Mouse (Mus musculus) midbrain, embryonic 12.5 days (tissue): ENCODE measurements around the gene Sox18. TPM values are rescaled to one million over a fixed set of nuclear protein-coding genes. Genes with fewer than 3 reads are reported as not detected.

ENCODE experiments used
- ATAC-seq: fragments of 200-750 bp; cut with Nextera tagmentation; 2 replicates; pipeline ENCODE4 v1.8.0; 2017; ENCODE audit warnings: low read depth, moderate TSS enrichment, moderate library complexity; ENCODE audit not compliant: low FRiP score
- H3K27ac ChIP-seq: fragments of 300-500 bp; sonication (generic); replicated peaks from 2 replicates; pipeline ENCODE4 v1.5.1; 2016; ENCODE audit warnings: mild to moderate bottlenecking
- H3K27me3 ChIP-seq: fragments of 300-500 bp; sonication (generic); 2 replicates; pipeline ENCODE4 v1.6.1; 2016; ENCODE audit warnings: mild to moderate bottlenecking
- H3K36me3 ChIP-seq: fragments of 300-500 bp; sonication (generic); 2 replicates; pipeline ENCODE4 v1.6.1; 2016
- H3K4me1 ChIP-seq: fragments of 300-500 bp; sonication (generic); 2 replicates; pipeline ENCODE4 v1.6.1; 2016
- H3K4me2 ChIP-seq: fragments of 300-500 bp; sonication (generic); replicated peaks from 2 replicates; pipeline ENCODE4 v1.6.1; 2016; ENCODE audit warnings: mild to moderate bottlenecking, moderate library complexity
- H3K4me3 ChIP-seq: fragments of 300-500 bp; sonication (generic); 2 replicates; pipeline ENCODE4 v1.5.1; 2016; ENCODE audit warnings: mild to moderate bottlenecking
- H3K9ac ChIP-seq: fragments of 300-500 bp; sonication (generic); replicated peaks from 2 replicates; pipeline ENCODE4 v1.6.1; 2016; ENCODE audit warnings: mild to moderate bottlenecking, moderate library complexity
- H3K9me3 ChIP-seq: fragments of 300-500 bp; sonication (generic); 2 replicates; pipeline ENCODE4 v1.6.1; 2016; ENCODE audit warnings: mild to moderate bottlenecking
- WGBS: fragments of 180-500 bp; shearing (Covaris S2); methylation state at CpG from one replicate; pipeline ENCODE4 v1.1.7; 2016; 5-methylcytosine and 5-hydroxymethylcytosine counted together
- polyA plus RNA-seq: library from polyadenylated mRNA; unstranded; fragments of >200 nt; fragmentation: Nextera tagmentation; extraction: Ambion mirVana; gene quantifications from 2 replicates; pipeline ENCODE4 v1.2.1, GENCODE M21; 2016

Gene Sox18
- polyA plus RNA-seq, 1 experiment from 2014 or later = 19.3 TPM

GRCm38 (mm10) chr2:181679951-181680715, 8.7 kb upstream of the Sox18 start, which contains the start of gene Tcea2:
Gene Tcea2, plus strand, starts transcription at chr2:181680310.
- Histone ChIP-seq H3K27me3 (peaks cover 4% of the 10 kb centered on the region; the same call in 1 of the 2 replicates), H3K4me3 (peak within 1 kb of the TSS; percentile 67), H3K36me3 (no peaks in the 10 kb centered on the region), H3K9ac (peak within 1 kb of the TSS; percentile 83), H3K27ac (peak within 1 kb of the TSS; percentile 42), H3K9me3 (no peaks in the 10 kb centered on the region), H3K4me1 (peaks cover 29% of the 10 kb centered on the region), H3K4me2 (peak within 1 kb of the TSS; percentile 71)
- WGBS = under 1% methylated on average over 64 of the region's 69 CpGs
- peak; percentile 68 for ATAC-seq

DNA sequence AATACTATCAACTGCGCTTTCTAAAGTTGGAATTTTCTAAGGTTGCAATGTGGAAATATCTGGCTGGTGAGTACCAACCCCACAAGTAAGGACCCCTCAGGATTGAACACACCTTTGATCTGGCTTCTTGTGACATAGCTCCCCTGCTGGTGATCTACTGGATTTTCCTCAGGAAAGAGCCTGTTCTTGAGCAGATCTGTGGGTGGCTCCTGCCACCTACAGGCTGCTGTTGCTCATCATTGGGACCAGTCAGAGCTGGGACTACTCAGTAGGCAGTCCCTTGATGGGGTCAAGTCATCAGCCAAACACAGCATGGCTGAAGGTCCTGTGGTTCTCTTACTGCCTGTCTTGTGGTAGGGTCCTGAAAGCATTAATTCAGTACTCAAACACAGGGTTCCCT, 7.3 kb upstream of the Sox18 start:
- peaks cover 33% of the 10 kb centered on the region for H3K4me1 ChIP-seq
- H3K9ac ChIP-seq = no peak overlapping the region
- H3K27ac ChIP-seq = no peak overlapping the region
- no peak overlapping the region for H3K4me2 ChIP-seq
- ATAC-seq = peak; percentile 49
- no peak overlapping the region for H3K4me3 ChIP-seq
- H3K9me3 ChIP-seq = no peaks in the 10 kb centered on the region
- H3K36me3 ChIP-seq = no peaks in the 10 kb centered on the region
- WGBS = 45% methylated on average over 1 of the region's 1 CpGs
- H3K27me3 ChIP-seq = peaks cover 13% of the 10 kb centered on the region

DNA sequence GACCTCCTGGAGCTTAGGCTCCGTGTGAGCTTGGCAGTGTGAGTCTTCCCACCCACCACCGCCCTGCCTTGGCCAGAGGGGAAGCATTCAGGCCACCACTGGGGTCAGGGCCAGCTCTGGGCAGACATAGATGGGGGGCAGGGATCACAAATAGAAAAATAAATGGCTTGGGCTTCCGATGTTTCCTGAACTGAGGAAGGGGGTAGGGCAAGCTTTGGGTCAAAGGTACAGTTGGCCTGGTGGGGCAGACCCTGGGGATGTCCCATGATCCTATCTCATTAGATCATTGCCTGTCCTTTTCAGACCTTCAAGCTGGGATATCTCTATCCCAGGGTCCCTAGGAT, 6.3 kb upstream of the Sox18 start:
- Histone ChIP-seq H3K9ac (no peak overlapping the region), H3K9me3 (no peaks in the 10 kb centered on the region), H3K4me3 (no peak overlapping the region), H3K4me1 (peaks cover 35% of the 10 kb centered on the region), H3K36me3 (no peaks in the 10 kb centered on the region), H3K27me3 (peaks cover 23% of the 10 kb centered on the region), H3K4me2 (no peak overlapping the region), H3K27ac (no peak overlapping the region)
- ATAC-seq = no peak
- whole genome bisulfite sequencing = 63% methylated on average over 3 of the region's 3 CpGs

GRCm38 (mm10) chr2:181677096-181677754, 5.8 kb upstream of the Sox18 start:
- Histone ChIP-seq H3K9ac (0 out of 2 replicates have a peak overlapping the region, but pooled peaks have one; percentile 2), H3K27me3 (peaks cover 28% of the 10 kb centered on the region), H3K4me2 (no peak overlapping the region), H3K4me3 (no peak overlapping the region), H3K9me3 (no peaks in the 10 kb centered on the region), H3K4me1 (peaks cover 35% of the 10 kb centered on the region), H3K36me3 (no peaks in the 10 kb centered on the region), H3K27ac (peak overlapping the region; percentile 30; the same call in 1 of the 2 replicates)
- WGBS = 58% methylated on average over 5 of the region's 5 CpGs
- ATAC-seq = no peak

DNA sequence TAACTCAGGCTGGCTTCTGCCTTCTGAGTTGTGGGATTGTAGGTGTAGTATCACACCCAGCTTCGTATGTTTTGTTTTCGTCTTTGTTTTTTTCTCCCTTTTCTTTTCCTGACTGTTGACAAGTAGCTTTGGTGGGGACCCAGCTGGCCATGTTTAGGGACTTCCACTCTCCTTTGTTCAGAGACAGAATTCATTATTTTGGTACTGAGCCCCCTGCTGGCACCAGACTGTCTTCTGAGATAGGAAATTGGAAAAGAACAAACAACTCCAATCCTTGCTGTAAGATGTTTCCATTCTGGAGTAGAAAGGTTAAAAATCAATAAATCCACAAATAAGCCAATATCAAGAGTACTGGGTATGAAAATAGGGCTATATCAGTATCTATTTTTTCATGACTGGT, 5.0 kb upstream of the Sox18 start:
- no peak for ATAC-seq
- H3K9me3 ChIP-seq = no peaks in the 10 kb centered on the region
- 0 out of 2 replicates have a peak overlapping the region, but pooled peaks have one; percentile 27 for H3K27ac ChIP-seq

GRCm38 (mm10) chr2:181675454-181675853, 4.0 kb upstream of the Sox18 start:
- H3K4me1 ChIP-seq = peaks cover 40% of the 10 kb centered on the region
- H3K36me3 ChIP-seq = no peaks in the 10 kb centered on the region
- H3K4me2 ChIP-seq = peak overlapping the region; percentile 38
- ATAC-seq = peak; percentile 12; the same call in 1 of the 2 replicates
- no peaks in the 10 kb centered on the region for H3K9me3 ChIP-seq
- no peak overlapping the region for H3K9ac ChIP-seq
- 4% methylated on average over 14 of the region's 14 CpGs for WGBS
- H3K27me3 ChIP-seq = peaks cover 42% of the 10 kb centered on the region
- no peak overlapping the region for H3K4me3 ChIP-seq
- H3K27ac ChIP-seq = 0 out of 2 replicates have a peak overlapping the region, but pooled peaks have one; percentile 27

More for the DNA sequence above, 5.0 kb upstream of the Sox18 start:
- 47% methylated on average over 2 of the region's 2 CpGs for WGBS
- Histone ChIP-seq H3K9ac (no peak overlapping the region), H3K27me3 (peaks cover 36% of the 10 kb centered on the region), H3K4me1 (peaks cover 38% of the 10 kb centered on the region), H3K4me2 (no peak overlapping the region), H3K4me3 (no peak overlapping the region), H3K36me3 (no peaks in the 10 kb centered on the region)

DNA sequence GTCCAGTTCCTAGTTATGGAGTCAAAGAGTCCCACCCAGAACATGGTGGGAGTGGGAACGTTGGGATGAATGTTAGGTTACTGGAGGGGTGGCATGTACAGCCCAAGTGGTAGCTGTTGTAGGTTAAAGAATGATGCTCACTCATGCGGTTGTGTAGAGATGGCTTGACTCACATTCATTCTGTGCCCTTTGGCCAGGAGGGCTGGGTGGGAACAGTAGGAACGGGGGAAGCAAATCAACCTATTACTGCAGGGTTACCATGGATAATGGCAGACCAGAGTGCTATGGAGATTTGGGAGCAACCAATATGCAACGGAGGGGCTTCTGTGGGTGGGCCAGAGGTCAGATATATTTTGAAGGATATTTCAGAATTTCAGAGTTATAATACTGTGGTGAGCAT, 3.5 kb upstream of the Sox18 start:
- Histone ChIP-seq H3K4me2 (no peak overlapping the region), H3K27me3 (peaks cover 47% of the 10 kb centered on the region), H3K4me3 (no peak overlapping the region), H3K27ac (no peak overlapping the region), H3K36me3 (no peaks in the 10 kb centered on the region), H3K4me1 (peaks cover 43% of the 10 kb centered on the region), H3K9me3 (no peaks in the 10 kb centered on the region), H3K9ac (no peak overlapping the region)
- WGBS = 75% methylated on average over 4 of the region's 4 CpGs
- ATAC-seq = no peak

DNA sequence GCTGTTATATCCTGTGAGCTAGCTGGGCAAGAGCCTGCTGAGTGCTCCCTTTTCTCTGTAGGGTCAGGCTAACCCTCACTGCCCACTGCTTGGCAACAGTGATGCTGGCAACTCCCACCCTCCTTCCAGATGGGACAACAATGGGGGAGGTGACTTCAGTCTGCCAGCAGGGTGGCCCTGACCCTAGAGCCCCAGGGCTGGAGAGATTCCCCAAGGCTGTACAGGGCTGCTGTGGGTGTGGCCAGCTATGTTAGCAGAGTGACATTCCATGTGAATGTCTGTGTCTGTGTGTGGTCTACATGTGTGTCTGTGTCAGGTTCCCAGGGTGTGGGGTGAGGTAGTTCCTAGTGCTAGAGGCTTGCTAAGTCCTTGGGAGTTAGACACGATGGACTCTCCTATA, 2.1 kb upstream of the Sox18 start:
- no peak for ATAC-seq
- H3K36me3 ChIP-seq = no peaks in the 10 kb centered on the region
- H3K27me3 ChIP-seq = peaks cover 62% of the 10 kb centered on the region
- H3K9ac ChIP-seq = no peak overlapping the region
- no peak overlapping the region for H3K27ac ChIP-seq
- WGBS = 38% methylated on average over 1 of the region's 1 CpGs
- H3K4me2 ChIP-seq = no peak overlapping the region
- H3K4me1 ChIP-seq = peaks cover 37% of the 10 kb centered on the region
- H3K4me3 ChIP-seq = no peak overlapping the region
- H3K9me3 ChIP-seq = no peaks in the 10 kb centered on the region

DNA sequence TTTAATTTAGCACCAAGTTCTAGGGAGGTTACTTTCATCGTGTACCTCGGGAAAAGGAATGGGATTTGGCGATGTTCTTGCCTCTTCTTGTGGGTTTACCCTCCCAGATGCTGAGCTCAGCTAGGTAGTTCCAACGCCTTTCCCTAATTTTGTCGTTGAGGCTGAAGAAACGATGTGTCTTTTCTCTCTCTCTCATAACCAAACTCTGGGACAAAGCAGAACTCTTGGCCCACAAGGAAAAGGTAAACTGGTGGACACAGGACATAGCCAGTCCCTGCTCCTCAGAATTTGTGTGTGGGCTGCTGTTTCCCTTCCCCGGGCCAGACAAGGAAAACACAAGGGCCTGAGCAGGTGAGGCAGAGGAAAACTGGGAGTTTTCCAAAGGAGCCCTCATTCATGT, 544 bp upstream of the Sox18 start:
- no peak for ATAC-seq
- Histone ChIP-seq H3K9ac (no peak overlapping the region), H3K27me3 (peaks cover 70% of the 10 kb centered on the region), H3K27ac (no peak overlapping the region), H3K4me3 (no peak overlapping the region), H3K4me2 (no peak overlapping the region), H3K9me3 (no peaks in the 10 kb centered on the region), H3K4me1 (peaks cover 37% of the 10 kb centered on the region), H3K36me3 (no peaks in the 10 kb centered on the region)
- WGBS = 23% methylated on average over 7 of the region's 7 CpGs

GRCm38 (mm10) chr2:181670913-181671311, 528 bp downstream of the Sox18 start:
- Histone ChIP-seq H3K27me3 (peaks cover 70% of the 10 kb centered on the region), H3K9me3 (no peaks in the 10 kb centered on the region), H3K36me3 (no peaks in the 10 kb centered on the region), H3K4me2 (peak overlapping the region; percentile 51), H3K4me3 (peak overlapping the region; percentile 40), H3K4me1 (peaks cover 31% of the 10 kb centered on the region), H3K9ac (peak overlapping the region; percentile 25; the same call in 1 of the 2 replicates), H3K27ac (no peak overlapping the region)
- ATAC-seq = no peak
- WGBS = under 1% methylated on average over 41 of the region's 41 CpGs

GRCm38 (mm10) chr2:181670285-181670912, 1.0 kb downstream of the Sox18 start:
- Histone ChIP-seq H3K4me2 (peak overlapping the region; percentile 51), H3K9ac (peak overlapping the region; percentile 25; the same call in 1 of the 2 replicates), H3K4me1 (peaks cover 26% of the 10 kb centered on the region), H3K27me3 (peaks cover 70% of the 10 kb centered on the region), H3K27ac (no peak overlapping the region), H3K9me3 (no peaks in the 10 kb centered on the region), H3K36me3 (no peaks in the 10 kb centered on the region), H3K4me3 (peak overlapping the region; percentile 40)
- 3% methylated on average over 56 of the region's 56 CpGs for WGBS
- no peak for ATAC-seq

GRCm38 (mm10) chr2:181663298-181663630, 8.2 kb downstream of the Sox18 start:
- no peak for ATAC-seq
- Histone ChIP-seq H3K4me3 (no peak overlapping the region), H3K4me2 (no peak overlapping the region), H3K9me3 (no peaks in the 10 kb centered on the region), H3K27ac (no peak overlapping the region), H3K36me3 (no peaks in the 10 kb centered on the region), H3K4me1 (peaks cover 5% of the 10 kb centered on the region; the same call in 1 of the 2 replicates), H3K27me3 (peaks cover 6% of the 10 kb centered on the region), H3K9ac (no peak overlapping the region)
- 34% methylated on average over 4 of the region's 4 CpGs for WGBS
